Mouse (Mus musculus) liver, embryonic 14.5 days (tissue): ENCODE measurements around the gene Tbc1d20.

Experiments used
- CTCF ChIP-seq: IDR thresholded peaks from 2 replicates; pipeline ENCODE4 v1.5.1; 2016; ENCODE audit warnings: antibody characterized with exemption, low read depth, control low read depth
- EP300 ChIP-seq: IDR thresholded peaks from 2 replicates; pipeline ENCODE4 v1.6.1; 2016; ENCODE audit warnings: antibody characterized with exemption, low read depth

- TF ChIP-seq CTCF (no peak), EP300 (no peak)
Measured at GRCm38 (mm10) chr2:152293179-152293726, 375 bp upstream of the Tbc1d20 start.
